Mouse (Mus musculus) MN1 (cell line): Measurements from ENCODE around the gene Xrcc4.

Experiments used
- DNase-seq: peaks from one replicate; pipeline ENCODE4 v3.0.0-alpha.2; 2016; ENCODE audit warnings: low spot score

The Xrcc4 gene

GRCm38 (mm10) chr13:89812169-89812568, 277.2 kb downstream of the Xrcc4 start:
- no peak for DNase-seq

- DNase-seq, result no peak
These were observed 280.4 kb downstream of the Xrcc4 start for GRCm38 (mm10) chr13:89809024-89809423.

- no peak for DNase-seq
These were observed 287.5 kb downstream of the Xrcc4 start for GRCm38 (mm10) chr13:89801901-89802300.

- peak; percentile 32 for DNase-seq
These were observed 291.7 kb downstream of the Xrcc4 start for GRCm38 (mm10) chr13:89797721-89798120.

DNA sequence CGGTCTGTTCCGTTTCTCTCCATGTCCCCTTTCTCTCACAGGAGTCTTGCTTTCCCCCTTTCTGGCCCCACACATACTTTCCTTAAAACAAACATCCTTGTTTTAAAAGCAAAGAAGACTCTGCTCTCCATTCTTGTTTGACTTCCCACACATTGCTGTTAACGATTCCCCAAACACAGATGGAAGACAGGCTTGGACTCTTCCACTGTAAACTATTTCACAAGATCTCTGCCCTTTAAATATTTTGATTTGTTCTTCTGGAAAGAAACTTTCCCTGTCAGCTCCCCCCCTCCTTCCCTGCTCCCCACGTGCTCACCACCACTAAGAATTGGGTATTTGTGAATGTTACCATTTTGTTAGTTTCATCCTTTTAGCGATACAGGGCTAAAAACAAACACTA, 297.9 kb downstream of the Xrcc4 start:
- DNase-seq, result no peak

DNA sequence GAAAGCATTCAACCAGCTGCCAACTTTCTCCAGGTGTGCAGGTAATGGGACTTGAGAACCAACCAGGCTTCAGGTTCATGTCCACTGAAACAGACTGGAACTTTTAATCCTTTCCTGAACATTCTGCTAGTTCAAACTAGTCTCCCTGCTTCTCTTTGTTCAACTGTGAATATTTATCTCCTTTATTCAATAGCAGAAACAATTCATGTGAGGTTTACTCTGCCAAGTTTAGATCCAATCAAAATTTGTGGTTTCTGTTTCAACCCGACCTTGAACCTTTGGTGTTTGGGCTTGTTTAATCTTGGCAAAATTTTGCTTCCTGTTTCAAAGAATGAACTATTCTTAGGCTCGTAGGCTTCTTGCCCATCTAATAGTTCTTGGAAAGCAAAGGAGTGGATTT, 306.5 kb downstream of the Xrcc4 start:
- no peak for DNase-seq

GRCm38 (mm10) chr13:89780276-89780675, 309.1 kb downstream of the Xrcc4 start:
- DNase-seq, result no peak

GRCm38 (mm10) chr13:89779208-89779911, 310.0 kb downstream of the Xrcc4 start:
- peak; percentile 71 for DNase-seq

- no peak for DNase-seq
These were observed 311.6 kb downstream of the Xrcc4 start for GRCm38 (mm10) chr13:89777764-89778163.

GRCm38 (mm10) chr13:89777146-89777545, 312.3 kb downstream of the Xrcc4 start:
- no peak for DNase-seq

GRCm38 (mm10) chr13:89766551-89766950, 322.9 kb downstream of the Xrcc4 start:
- DNase-seq, result no peak

GRCm38 (mm10) chr13:89765966-89766365, 323.4 kb downstream of the Xrcc4 start:
- DNase-seq, result no peak

DNA sequence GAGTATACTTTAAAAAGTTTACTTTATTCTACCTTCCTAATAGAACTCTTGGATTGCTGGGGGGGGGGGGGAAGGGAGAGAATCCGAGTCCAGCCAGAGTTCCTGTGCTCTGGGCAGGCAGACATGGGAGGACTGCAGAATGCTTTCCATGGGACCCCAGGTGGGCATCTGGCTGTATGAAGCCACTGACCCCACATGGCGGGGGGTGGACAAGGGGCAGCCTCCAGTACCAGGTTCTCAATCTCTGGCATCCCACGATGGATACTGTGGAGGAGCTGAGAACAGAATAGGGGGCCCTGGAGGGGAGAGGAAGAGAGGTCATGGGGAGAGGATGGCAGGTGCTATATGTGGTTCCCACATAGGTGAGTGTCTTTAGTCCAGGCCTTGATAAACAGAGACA, 327.1 kb downstream of the Xrcc4 start:
- DNase-seq, result no peak

GRCm38 (mm10) chr13:89756347-89756746, 333.1 kb downstream of the Xrcc4 start:
- no peak for DNase-seq

DNA sequence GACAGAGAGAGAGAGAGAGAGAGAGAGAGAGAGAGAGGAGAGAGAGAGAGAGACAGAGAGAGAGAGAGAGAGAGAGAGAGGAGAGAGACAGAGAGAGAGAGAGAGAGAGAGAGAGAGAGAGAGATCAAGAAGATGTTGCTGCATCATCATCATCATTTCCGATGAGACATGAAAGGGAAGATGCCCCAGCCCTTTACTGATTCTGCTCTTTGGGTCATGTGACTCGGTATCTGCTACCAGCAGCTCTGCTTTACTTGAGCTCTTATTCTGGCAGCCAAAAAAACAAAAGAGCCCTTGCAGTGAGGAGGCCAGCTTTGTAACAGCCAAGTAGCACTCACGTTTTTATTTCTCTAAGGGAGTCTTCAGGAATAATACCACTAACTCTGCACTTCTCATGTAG, 338.8 kb downstream of the Xrcc4 start:
- DNase-seq, result peak; percentile 12

DNA sequence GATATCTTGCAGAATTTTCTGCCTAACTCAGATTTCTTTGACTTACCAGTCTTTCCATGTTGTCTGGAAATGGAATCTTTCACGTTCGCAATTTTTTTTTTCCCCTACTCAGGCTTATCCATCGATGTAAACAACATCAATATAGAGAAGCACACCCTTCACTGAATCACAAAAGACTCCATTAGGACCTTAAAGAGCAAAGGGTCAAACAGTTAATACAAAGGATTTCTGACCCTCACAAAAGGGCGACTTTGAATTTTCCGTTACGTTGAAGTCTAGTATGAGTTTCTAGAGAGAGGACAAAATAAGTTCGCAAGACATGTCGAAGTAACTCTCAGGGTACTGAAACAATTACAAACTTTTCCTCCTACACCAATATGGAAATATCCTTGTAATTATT, 346.2 kb downstream of the Xrcc4 start:
- DNase-seq, result no peak

- peak; percentile 20 for DNase-seq
These were observed 346.7 kb downstream of the Xrcc4 start for GRCm38 (mm10) chr13:89742686-89743200.

DNA sequence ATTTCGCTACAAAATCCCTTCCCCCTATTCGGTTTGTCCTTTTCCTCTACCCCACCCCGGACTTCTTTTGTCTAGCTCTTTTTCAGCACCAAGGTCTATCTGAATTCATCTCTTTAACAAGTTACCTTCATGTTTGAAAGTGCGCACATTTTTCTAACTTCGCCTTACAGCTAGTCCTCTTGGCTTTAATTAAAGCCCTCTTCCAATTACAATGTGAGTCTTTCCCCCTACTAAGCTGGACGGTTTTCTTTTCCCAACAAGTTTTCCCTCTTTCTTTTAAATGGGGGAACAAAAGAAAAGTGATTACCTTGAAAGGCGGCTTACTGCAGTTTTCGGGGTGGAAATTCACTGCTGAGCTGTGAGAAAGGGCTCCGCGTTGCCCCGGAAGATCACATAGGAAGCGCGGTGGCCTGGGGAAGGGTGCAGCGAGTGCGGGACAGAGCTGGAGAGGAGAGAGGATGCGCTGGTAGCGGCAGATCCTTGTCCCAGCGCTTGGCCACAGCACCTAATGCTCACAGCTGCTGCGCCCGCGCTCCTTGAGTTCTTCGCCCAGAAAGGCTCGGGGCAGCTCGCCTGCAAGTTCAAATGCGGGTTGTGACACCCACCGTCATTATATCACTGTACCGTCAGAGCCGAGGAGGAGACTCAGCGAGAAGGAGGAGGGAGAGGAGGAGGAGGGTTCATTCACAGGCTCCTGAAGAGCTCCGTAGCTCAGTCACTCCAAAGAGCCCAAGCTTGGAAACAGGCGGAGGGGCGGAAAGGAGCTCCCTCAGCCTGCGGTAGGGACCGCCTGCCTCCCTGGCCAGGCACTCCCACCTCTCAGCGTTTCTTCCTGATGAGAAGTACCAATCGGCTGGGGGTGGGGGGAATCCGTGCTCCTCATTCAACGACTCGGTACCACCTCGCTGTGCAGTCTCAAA, 347.4 kb downstream of the Xrcc4 start, which contains the start of gene Vcan:
Vcan (minus strand) TSS at position 744 of the 920 bp plus-strand sequence.
- DNase-seq, result peak; percentile 62

DNA sequence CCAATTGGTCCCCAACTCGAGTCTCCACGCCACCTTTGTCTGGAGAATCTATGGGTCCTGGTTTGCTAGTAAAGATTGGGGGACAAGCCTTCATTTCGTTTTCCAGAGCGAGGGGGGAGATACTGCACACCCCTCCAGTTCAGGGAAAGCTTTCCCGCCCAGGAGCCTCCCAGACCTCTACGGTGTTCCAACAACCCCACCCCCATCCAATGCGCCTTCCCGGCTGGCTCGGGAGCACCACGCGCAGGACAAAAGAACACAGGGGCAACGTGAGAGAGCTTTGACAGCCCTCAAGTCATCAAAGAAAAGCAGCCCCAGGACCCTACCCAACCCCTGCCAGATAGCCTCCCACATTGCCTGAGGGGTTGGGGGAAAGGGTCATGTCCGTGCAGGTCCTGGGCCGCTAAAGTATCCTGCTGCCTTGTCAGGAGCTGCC, 348.3 kb downstream of the Xrcc4 start:
- peak; percentile 57 for DNase-seq

GRCm38 (mm10) chr13:89740243-89741115, 348.9 kb downstream of the Xrcc4 start:
- peak; percentile 93 for DNase-seq

DNA sequence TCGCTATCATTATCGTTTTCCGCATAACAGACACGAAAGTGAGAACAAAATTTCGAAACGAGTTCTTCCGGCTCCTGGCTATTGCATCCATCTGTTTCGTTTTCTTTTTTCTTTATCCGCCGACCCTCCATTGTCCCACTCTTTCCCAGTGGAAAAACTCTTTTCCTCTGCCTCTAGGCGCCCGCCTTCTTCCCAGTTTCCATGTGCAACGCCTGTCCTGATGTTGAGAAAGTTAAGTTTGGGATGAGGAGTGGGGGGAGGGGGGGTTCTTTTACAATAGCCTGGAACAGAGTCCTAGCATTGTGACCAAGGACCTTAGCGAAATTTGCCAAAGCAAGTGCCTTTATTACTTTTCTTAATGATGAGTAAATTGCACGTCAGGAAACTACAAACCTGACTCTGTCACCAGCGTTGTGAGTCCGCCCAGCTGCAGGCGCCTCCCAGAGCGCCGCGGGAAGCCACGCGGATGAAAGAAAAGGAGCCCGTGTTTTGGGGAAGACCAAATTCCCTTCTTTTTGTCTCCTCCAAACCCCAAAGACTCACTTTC, 349.6 kb downstream of the Xrcc4 start:
- DNase-seq, result no peak
